32 mouse cellular contexts compared by ENCODE assay signal in genomic region chr2:29723132-29723531, GRCm38 (mm10). TPM values are rescaled to one million over a fixed set of nuclear protein-coding genes. Genes with fewer than 3 reads are reported as not detected.
DNase-seq lines count a peak whose midpoint lies in the region; ATAC-seq and TF ChIP-seq lines count a peak whose summit lies in the region.
"Had no signal": no experiment of that assay in that cellular context is flagged by ENCODE, and none has a peak within 500 bp of the region (broad histone marks: within the 10 kb centered on the region; RNA-seq: fewer than 3 reads in every experiment).

No protein-coding gene starts in this region.

- H3K36me3 ChIP-seq in heart, embryonic 14.5 days (ENCODE audit: control insufficient read depth, insufficient read depth, low read length) = peaks cover 87% of the 10 kb centered on the region
- H3K36me3 ChIP-seq in heart, embryonic 11.5 days (ENCODE audit: control insufficient read depth, insufficient read depth, low read length) = peaks cover 7% of the 10 kb centered on the region
- H3K36me3 ChIP-seq in lung, embryonic 16.5 days (ENCODE audit: control insufficient read depth, insufficient read depth, low read length) = peaks cover 14% of the 10 kb centered on the region
- H3K36me3 ChIP-seq in neural tube, embryonic 15.5 days = peaks cover 66% of the 10 kb centered on the region

- no peak overlapping the region for H3K9ac ChIP-seq in heart, embryonic 14.5 days (ENCODE audit: low read length)
- H3K9ac ChIP-seq in heart, embryonic 11.5 days (ENCODE audit: low read depth, low read length) = no peak overlapping the region
- no peak overlapping the region for H3K9ac ChIP-seq in lung, embryonic 16.5 days (ENCODE audit: low read length)
- no peak overlapping the region for H3K9ac ChIP-seq in neural tube, embryonic 15.5 days (replicated peaks)
- H3K9ac ChIP-seq: embryonic facial prominence, embryonic 12.5 days; embryonic facial prominence, embryonic 15.5 days; forebrain, embryonic 12.5 days; forebrain, embryonic 15.5 days; heart, embryonic 15.5 days; hindbrain, embryonic 14.5 days had no signal

- intact Hi-C loops in gastrocnemius, adult 2 months (cut with DNase I) = no loop called here
- intact Hi-C loops in gastrocnemius, postnatal 14 days (cut with DNase I; ENCODE audit: low total_unique reads) = no loop called here

- no peak for TF ChIP-seq CTCF in gastrocnemius, adult 2 months (IDR thresholded peaks at IDR 0.05)

- no peaks in the 10 kb centered on the region for H3K9me3 ChIP-seq in heart, embryonic 14.5 days (ENCODE audit: control insufficient read depth, low read length)
- no peaks in the 10 kb centered on the region for H3K9me3 ChIP-seq in heart, embryonic 11.5 days (replicated peaks; ENCODE audit: control insufficient read depth, low read length)
- no peaks in the 10 kb centered on the region for H3K9me3 ChIP-seq in lung, embryonic 16.5 days (ENCODE audit: control insufficient read depth, low read length)
- H3K9me3 ChIP-seq in neural tube, embryonic 15.5 days (replicated peaks) = no peaks in the 10 kb centered on the region
- H3K9me3 ChIP-seq: embryonic facial prominence, embryonic 12.5 days; embryonic facial prominence, embryonic 15.5 days; forebrain, embryonic 12.5 days; forebrain, embryonic 15.5 days; G1E; heart, embryonic 15.5 days had no signal

- no peak overlapping the region for H3K4me2 ChIP-seq in heart, embryonic 14.5 days (ENCODE audit: low read length)
- no peak overlapping the region for H3K4me2 ChIP-seq in heart, embryonic 11.5 days
- no peak overlapping the region for H3K4me2 ChIP-seq in lung, embryonic 16.5 days (ENCODE audit: low read depth, low read length)
- no peak overlapping the region for H3K4me2 ChIP-seq in neural tube, embryonic 15.5 days
- H3K4me2 ChIP-seq: embryonic facial prominence, embryonic 12.5 days; embryonic facial prominence, embryonic 15.5 days; forebrain, embryonic 12.5 days; forebrain, embryonic 15.5 days; heart, embryonic 15.5 days; hindbrain, embryonic 14.5 days had no signal

- H3K27me3 ChIP-seq in heart, embryonic 14.5 days (ENCODE audit: control insufficient read depth, insufficient read depth, low read length) = no peaks in the 10 kb centered on the region
- H3K27me3 ChIP-seq in heart, embryonic 11.5 days (ENCODE audit: control insufficient read depth, insufficient read depth, low read length) = no peaks in the 10 kb centered on the region
- no peaks in the 10 kb centered on the region for H3K27me3 ChIP-seq in lung, embryonic 16.5 days (ENCODE audit: control insufficient read depth, insufficient read depth, low read depth, low read length)
- no peaks in the 10 kb centered on the region for H3K27me3 ChIP-seq in neural tube, embryonic 15.5 days (replicated peaks)
- H3K27me3 ChIP-seq: CH12.LX; embryonic facial prominence, embryonic 12.5 days; embryonic facial prominence, embryonic 15.5 days; forebrain, embryonic 12.5 days; forebrain, embryonic 15.5 days; heart, embryonic 15.5 days; Patski had no signal

- 0 out of 2 replicates have a peak, but pooled peaks have one; percentile 16 for ATAC-seq in heart, embryonic 14.5 days (ENCODE audit: insufficient number of reproducible peaks, insufficient read depth, low FRiP score, low read depth)
- no peak for ATAC-seq in heart, embryonic 11.5 days (replicated peaks; ENCODE audit: insufficient number of reproducible peaks, low FRiP score, low TSS enrichment)
- no peak for ATAC-seq in lung, embryonic 16.5 days (ENCODE audit: low read depth)
- no peak for ATAC-seq in neural tube, embryonic 15.5 days (ENCODE audit: low FRiP score)
- ATAC-seq: forebrain, embryonic 15.5 days; hindbrain, postnatal 0 days; inflammation-experienced regulatory T-cells, adult 6 months; intestine, embryonic 16.5 days; Patski had no signal

- peak; percentile 62 for DNase-seq in gastrocnemius, adult 2 months
- DNase-seq in gastrocnemius, postnatal 14 days = no peak
- DNase-seq in lung, postnatal 14 days = no peak
- peak; percentile 67 for DNase-seq in skeletal muscle tissue, adult 2 months (ENCODE audit: low read depth, low spot score)
- DNase-seq: adrenal gland, postnatal 10 days; adrenal gland, postnatal 36 days; B cell, adult 2 months; cerebellum, adult 18-20 months; cerebellum, adult 9-10 months; cerebellum, postnatal 14 days; heart, adult 18-20 months; heart, postnatal 10 days; heart, postnatal 4 days had no signal

- peaks cover 6 to 18% of the 10 kb centered on the region in 2 experiments for H3K4me1 ChIP-seq in heart, embryonic 14.5 days (ENCODE audit: control insufficient read depth in 2 of 2, insufficient read depth in 2 of 2, low read length in 2 of 2)
- H3K4me1 ChIP-seq in heart, embryonic 11.5 days (ENCODE audit: control insufficient read depth, insufficient read depth, low read length) = no peaks in the 10 kb centered on the region
- H3K4me1 ChIP-seq in lung, embryonic 16.5 days (replicated peaks; ENCODE audit: control insufficient read depth, insufficient read depth, low read length) = no peaks in the 10 kb centered on the region
- H3K4me1 ChIP-seq in neural tube, embryonic 15.5 days = no peaks in the 10 kb centered on the region
- H3K4me1 ChIP-seq: embryonic facial prominence, embryonic 12.5 days; embryonic facial prominence, embryonic 15.5 days; forebrain, embryonic 12.5 days; forebrain, embryonic 15.5 days had no signal

- H3K4me3 ChIP-seq in gastrocnemius, adult 2 months = no peak overlapping the region
- H3K4me3 ChIP-seq in heart, embryonic 14.5 days (ENCODE audit: control insufficient read depth in 1 of 2, insufficient read depth in 1 of 2, low read depth in 1 of 2, low read length in 2 of 2) = no peak overlapping the region
- no peak overlapping the region for H3K4me3 ChIP-seq in heart, embryonic 11.5 days (ENCODE audit: low read depth, low read length)
- H3K4me3 ChIP-seq in lung, embryonic 16.5 days (ENCODE audit: low read length) = no peak overlapping the region
- no peak overlapping the region for H3K4me3 ChIP-seq in neural tube, embryonic 15.5 days (replicated peaks)
- H3K4me3 ChIP-seq: embryonic facial prominence, embryonic 12.5 days; embryonic facial prominence, embryonic 15.5 days; forebrain, embryonic 12.5 days; forebrain, embryonic 15.5 days; heart, embryonic 15.5 days had no signal

- H3K27ac ChIP-seq in gastrocnemius, adult 2 months = peak overlapping the region; percentile 72
- H3K27ac ChIP-seq in heart, embryonic 14.5 days (replicated peaks in 1 of 2; ENCODE audit: control insufficient read depth in 1 of 2, insufficient read depth in 1 of 2, low read depth in 2 of 2, low read length in 2 of 2) = no peak overlapping the region
- H3K27ac ChIP-seq in heart, embryonic 11.5 days (ENCODE audit: low read depth, low read length) = no peak overlapping the region
- H3K27ac ChIP-seq in lung, embryonic 16.5 days (ENCODE audit: low read length) = peak overlapping the region; percentile 28; the same call in 1 of the 2 replicates
- no peak overlapping the region for H3K27ac ChIP-seq in neural tube, embryonic 15.5 days (replicated peaks)
- H3K27ac ChIP-seq: embryonic facial prominence, embryonic 12.5 days; embryonic facial prominence, embryonic 15.5 days; forebrain, embryonic 12.5 days; forebrain, embryonic 15.5 days; heart, embryonic 15.5 days; hindbrain, embryonic 14.5 days; hindbrain, postnatal 0 days had no signal

- WGBS in heart, embryonic 14.5 days = 49% methylated on average over 3 of the region's 3 CpGs
- 76% methylated on average over 3 of the region's 3 CpGs for WGBS in heart, embryonic 11.5 days (ENCODE audit: insufficient replicate concordance)
- WGBS in lung, embryonic 16.5 days = 60% methylated on average over 3 of the region's 3 CpGs
- 96% methylated on average over 3 of the region's 3 CpGs for WGBS in neural tube, embryonic 15.5 days

RNA-seq across cellular contexts. Expression of gene Gm13420, which starts 28.4 kb away (rescaled TPM):
- not detected for total RNA-seq in gastrocnemius, adult 2 months (2021)
- not detected for total RNA-seq in gastrocnemius, postnatal 14 days (2021)
- polyA plus RNA-seq in heart, embryonic 14.5 days (2014; fragmentation: Nextera tagmentation; extraction: Ambion mirVana) = not detected in 2 replicates
- not detected in 2 replicates for polyA plus RNA-seq in heart, embryonic 11.5 days (2014; fragmentation: Nextera tagmentation; extraction: Ambion mirVana)
- 0.45 and 1.9 TPM in 2 replicates for polyA plus RNA-seq in lung, embryonic 16.5 days (2015; fragmentation: Nextera tagmentation; extraction: Ambion mirVana)
- polyA plus RNA-seq in neural tube, embryonic 15.5 days (2015; fragmentation: Nextera tagmentation; extraction: Ambion mirVana) = 0.19 and 0.33 TPM in 2 replicates
- total RNA-seq: adrenal gland, adult 18-20 months; adrenal gland, postnatal 36 days; CH12.LX; G1E; heart, adult 18-20 months; heart, postnatal 10 days; heart, postnatal 4 days had no signal
- polyA plus RNA-seq: embryonic facial prominence, embryonic 12.5 days; embryonic facial prominence, embryonic 15.5 days; forebrain, embryonic 12.5 days; forebrain, embryonic 15.5 days; G1E; heart, embryonic 15.5 days; hindbrain, embryonic 11.5 days; inflammation-experienced regulatory T-cells, adult 6 months had no signal

RNA-seq across cellular contexts. Expression of gene Gm13547, which starts 36.0 kb away (rescaled TPM):
- total RNA-seq in gastrocnemius, adult 2 months (2021) = not detected
- not detected for total RNA-seq in gastrocnemius, postnatal 14 days (2021)
- not detected in 2 replicates for polyA plus RNA-seq in heart, embryonic 14.5 days (2014; fragmentation: Nextera tagmentation; extraction: Ambion mirVana)
- polyA plus RNA-seq in heart, embryonic 11.5 days (2014; fragmentation: Nextera tagmentation; extraction: Ambion mirVana) = 0.99 TPM in 1 of 2 replicates, not detected in the other
- polyA plus RNA-seq in lung, embryonic 16.5 days (2015; fragmentation: Nextera tagmentation; extraction: Ambion mirVana) = not detected in 2 replicates
- not detected in 2 replicates for polyA plus RNA-seq in neural tube, embryonic 15.5 days (2015; fragmentation: Nextera tagmentation; extraction: Ambion mirVana)
- total RNA-seq: adrenal gland, adult 18-20 months; adrenal gland, postnatal 10 days; adrenal gland, postnatal 36 days; CH12.LX; heart, adult 18-20 months; heart, postnatal 10 days; heart, postnatal 4 days; hindbrain, postnatal 0 days had no signal
- polyA plus RNA-seq: embryonic facial prominence, embryonic 12.5 days; embryonic facial prominence, embryonic 15.5 days; forebrain, embryonic 12.5 days; G1E; gonadal fat pad, adult 2 months; heart, embryonic 15.5 days; hindbrain, embryonic 11.5 days; hindbrain, embryonic 14.5 days; inflammation-experienced regulatory T-cells, adult 6 months; intestine, embryonic 16.5 days had no signal

Comparison
In these comparisons a context has a peak if more than half of its experiments do, and no peak if none do; other contexts are left out.
1. DNase-seq: peak in gastrocnemius, adult 2 months (single experiment) and skeletal muscle tissue, adult 2 months (single experiment); none in gastrocnemius, postnatal 14 days (single experiment) and lung, postnatal 14 days (single experiment).
2. H3K27ac ChIP-seq: peak in gastrocnemius, adult 2 months (single experiment) and lung, embryonic 16.5 days (single experiment); none in heart, embryonic 14.5 days (0 of 2), heart, embryonic 11.5 days (single experiment) and neural tube, embryonic 15.5 days (single experiment).